Mouse (Mus musculus): Measurements from ENCODE around the gene Usp1.
A peak's percentile ranks its signal among the peaks of the same experiment; 100 is the strongest.

Usp1 gene

GRCm38 (mm10) chr4:98923568-98924070, at the start of gene Usp1:
Gene Usp1, plus strand, starts transcription at chr4:98923810.
- Histone ChIP-seq H3K27me3 (ENCODE audit: control insufficient read depth, insufficient read depth, low read length, poor library complexity, severe bottlenecking) (no peaks in the 10 kb centered on the region), H3K36me3 (ENCODE audit: control insufficient read depth, insufficient read depth, low read length, poor library complexity, severe bottlenecking) (no peaks in the 10 kb centered on the region)
- DNase-seq (ENCODE audit: low read depth, low spot score): no peak

GRCm38 (mm10) chr4:98882706-98883105, 40.9 kb upstream of the Usp1 start:
- no peaks in the 10 kb centered on the region for H3K36me3 ChIP-seq (ENCODE audit: control insufficient read depth, insufficient read depth, low read length, poor library complexity, severe bottlenecking)
- no peak for DNase-seq (ENCODE audit: low read depth, low spot score)
- H3K27me3 ChIP-seq (ENCODE audit: control insufficient read depth, insufficient read depth, low read length, poor library complexity, severe bottlenecking): no peaks in the 10 kb centered on the region

GRCm38 (mm10) chr4:98886377-98886776, 37.2 kb upstream of the Usp1 start:
- DNase-seq (ENCODE audit: low read depth, low spot score): no peak
- no peaks in the 10 kb centered on the region for H3K27me3 ChIP-seq (ENCODE audit: control insufficient read depth, insufficient read depth, low read length, poor library complexity, severe bottlenecking)
- H3K36me3 ChIP-seq (ENCODE audit: control insufficient read depth, insufficient read depth, low read length, poor library complexity, severe bottlenecking): no peaks in the 10 kb centered on the region

- peak; percentile 24 for DNase-seq (ENCODE audit: low read depth, low spot score)
- Histone ChIP-seq H3K27me3 (ENCODE audit: control insufficient read depth, insufficient read depth, low read length, poor library complexity, severe bottlenecking) (no peaks in the 10 kb centered on the region), H3K36me3 (ENCODE audit: control insufficient read depth, insufficient read depth, low read length, poor library complexity, severe bottlenecking) (no peaks in the 10 kb centered on the region)
These were observed 36.5 kb upstream of the Usp1 start for GRCm38 (mm10) chr4:98887148-98887547.

GRCm38 (mm10) chr4:98910246-98910645, 13.4 kb upstream of the Usp1 start:
- Histone ChIP-seq H3K36me3 (ENCODE audit: control insufficient read depth, insufficient read depth, low read length, poor library complexity, severe bottlenecking) (no peaks in the 10 kb centered on the region), H3K27me3 (ENCODE audit: control insufficient read depth, insufficient read depth, low read length, poor library complexity, severe bottlenecking) (no peaks in the 10 kb centered on the region)
- DNase-seq (ENCODE audit: low read depth, low spot score): no peak

GRCm38 (mm10) chr4:98917724-98918123, 5.9 kb upstream of the Usp1 start:
- no peak for DNase-seq (ENCODE audit: low read depth, low spot score)
- Histone ChIP-seq H3K36me3 (ENCODE audit: control insufficient read depth, insufficient read depth, low read length, poor library complexity, severe bottlenecking) (no peaks in the 10 kb centered on the region), H3K27me3 (ENCODE audit: control insufficient read depth, insufficient read depth, low read length, poor library complexity, severe bottlenecking) (no peaks in the 10 kb centered on the region)

GRCm38 (mm10) chr4:98918204-98918603, 5.4 kb upstream of the Usp1 start:
- no peak for DNase-seq (ENCODE audit: low read depth, low spot score)
- Histone ChIP-seq H3K36me3 (ENCODE audit: control insufficient read depth, insufficient read depth, low read length, poor library complexity, severe bottlenecking) (no peaks in the 10 kb centered on the region), H3K27me3 (ENCODE audit: control insufficient read depth, insufficient read depth, low read length, poor library complexity, severe bottlenecking) (no peaks in the 10 kb centered on the region)

GRCm38 (mm10) chr4:98920896-98921295, 2.7 kb upstream of the Usp1 start:
- Histone ChIP-seq H3K27me3 (ENCODE audit: control insufficient read depth, insufficient read depth, low read length, poor library complexity, severe bottlenecking) (no peaks in the 10 kb centered on the region), H3K36me3 (ENCODE audit: control insufficient read depth, insufficient read depth, low read length, poor library complexity, severe bottlenecking) (no peaks in the 10 kb centered on the region)
- DNase-seq (ENCODE audit: low read depth, low spot score): peak; percentile 1

- Histone ChIP-seq H3K27me3 (ENCODE audit: control insufficient read depth, insufficient read depth, low read length, poor library complexity, severe bottlenecking) (no peaks in the 10 kb centered on the region), H3K36me3 (ENCODE audit: control insufficient read depth, insufficient read depth, low read length, poor library complexity, severe bottlenecking) (no peaks in the 10 kb centered on the region)
- peak; percentile 20 for DNase-seq (ENCODE audit: low read depth, low spot score)
These were observed 1.5 kb upstream of the Usp1 start for GRCm38 (mm10) chr4:98922061-98922642.

- peak; percentile 99 for DNase-seq (ENCODE audit: low read depth, low spot score)
- H3K36me3 ChIP-seq (ENCODE audit: control insufficient read depth, insufficient read depth, low read length, poor library complexity, severe bottlenecking): no peaks in the 10 kb centered on the region
- H3K27me3 ChIP-seq (ENCODE audit: control insufficient read depth, insufficient read depth, low read length, poor library complexity, severe bottlenecking): no peaks in the 10 kb centered on the region
These were observed 705 bp upstream of the Usp1 start for GRCm38 (mm10) chr4:98922643-98923567.

GRCm38 (mm10) chr4:98924071-98924905, 678 bp downstream of the Usp1 start:
- Histone ChIP-seq H3K36me3 (ENCODE audit: control insufficient read depth, insufficient read depth, low read length, poor library complexity, severe bottlenecking) (no peaks in the 10 kb centered on the region), H3K27me3 (ENCODE audit: control insufficient read depth, insufficient read depth, low read length, poor library complexity, severe bottlenecking) (no peaks in the 10 kb centered on the region)
- peak; percentile 15 for DNase-seq (ENCODE audit: low read depth, low spot score)

GRCm38 (mm10) chr4:98924906-98925178, 1.2 kb downstream of the Usp1 start:
- no peak for DNase-seq (ENCODE audit: low read depth, low spot score)
- H3K27me3 ChIP-seq (ENCODE audit: control insufficient read depth, insufficient read depth, low read length, poor library complexity, severe bottlenecking): no peaks in the 10 kb centered on the region

GRCm38 (mm10) chr4:98925250-98925781, 1.7 kb downstream of the Usp1 start:
- Histone ChIP-seq H3K27me3 (ENCODE audit: control insufficient read depth, insufficient read depth, low read length, poor library complexity, severe bottlenecking) (no peaks in the 10 kb centered on the region), H3K36me3 (ENCODE audit: control insufficient read depth, insufficient read depth, low read length, poor library complexity, severe bottlenecking) (peaks cover 2% of the 10 kb centered on the region; the same call in 1 of the 2 replicates)
- peak; percentile 3 for DNase-seq (ENCODE audit: low read depth, low spot score)

More at GRCm38 (mm10) chr4:98924906-98925178, 1.2 kb downstream of the Usp1 start:
- no peaks in the 10 kb centered on the region for H3K36me3 ChIP-seq (ENCODE audit: control insufficient read depth, insufficient read depth, low read length, poor library complexity, severe bottlenecking)

- Histone ChIP-seq H3K27me3 (ENCODE audit: control insufficient read depth, insufficient read depth, low read length, poor library complexity, severe bottlenecking) (no peaks in the 10 kb centered on the region), H3K36me3 (ENCODE audit: control insufficient read depth, insufficient read depth, low read length, poor library complexity, severe bottlenecking) (peaks cover 3% of the 10 kb centered on the region; the same call in 1 of the 2 replicates)
- no peak for DNase-seq (ENCODE audit: low read depth, low spot score)
These were observed 12.4 kb downstream of the Usp1 start for GRCm38 (mm10) chr4:98936036-98936435.
